Mouse (Mus musculus) embryonic facial prominence, embryonic 14.5 days (tissue): ENCODE measurements around the gene Eddm3b. TPM values are rescaled to one million over a fixed set of nuclear protein-coding genes. Genes with fewer than 3 reads are reported as not detected.

Source experiments
- ATAC-seq: fragments of 200-750 bp; cut with Nextera tagmentation; 2 replicates; pipeline ENCODE4 v1.8.0; 2017; ENCODE audit warnings: low read depth, moderate number of reproducible peaks, moderate TSS enrichment
- DNase-seq: peaks from one replicate; pipeline ENCODE4 v3.0.0-alpha.2; 2015; ENCODE audit warnings: low spot score
- H3K27ac ChIP-seq: fragments of 300-500 bp; sonication (generic); replicated peaks from 2 replicates; pipeline ENCODE4 v1.5.1; 2014; ENCODE audit warnings: low read depth, mild to moderate bottlenecking, low read length, moderate library complexity
- H3K27me3 ChIP-seq: fragments of 300-500 bp; sonication (generic); replicated peaks from 2 replicates; pipeline ENCODE4 v1.6.1; 2014; ENCODE audit warnings: low read length; ENCODE audit not compliant: control insufficient read depth, insufficient read depth
- H3K36me3 ChIP-seq: fragments of 300-500 bp; sonication (generic); 2 replicates; pipeline ENCODE4 v1.6.1; 2014; ENCODE audit warnings: low read length, mixed read lengths; ENCODE audit not compliant: control insufficient read depth, insufficient read depth
- H3K4me1 ChIP-seq: fragments of 300-500 bp; sonication (generic); 2 replicates; pipeline ENCODE4 v1.6.1; 2014; ENCODE audit warnings: antibody characterized with exemption, low read length; ENCODE audit not compliant: control insufficient read depth, insufficient read depth
- H3K4me2 ChIP-seq: fragments of 300-500 bp; sonication (generic); 2 replicates; pipeline ENCODE4 v1.6.1; 2014; ENCODE audit warnings: low read depth, mild to moderate bottlenecking, low read length, moderate library complexity, mixed read lengths
- H3K4me3 ChIP-seq: fragments of 300-500 bp; sonication (generic); 2 replicates; pipeline ENCODE4 v1.5.1; 2014; ENCODE audit warnings: low read depth, mild to moderate bottlenecking, low read length
- H3K9ac ChIP-seq: fragments of 300-500 bp; sonication (generic); 2 replicates; pipeline ENCODE4 v1.6.1; 2014; ENCODE audit warnings: low read depth, mild to moderate bottlenecking, low read length, moderate library complexity, mixed read lengths
- H3K9me3 ChIP-seq: fragments of 300-500 bp; sonication (generic); 2 replicates; pipeline ENCODE4 v1.6.1; 2016; ENCODE audit warnings: low read length; ENCODE audit not compliant: control insufficient read depth
- WGBS: fragments of 180-500 bp; shearing (Covaris S2); extraction: QIAGEN DNeasy Blood & Tissue Kit; methylation state at CpG from one replicate; pipeline ENCODE4 v1.1.7; 2014; 5-methylcytosine and 5-hydroxymethylcytosine counted together
- polyA plus RNA-seq: library from polyadenylated mRNA; unstranded; fragments of >200 nt; fragmentation: Nextera tagmentation; extraction: Ambion mirVana; gene quantifications from 2 replicates; pipeline ENCODE4 v1.2.1, GENCODE M21; 2014

The Eddm3b gene
- polyA plus RNA-seq, 1 experiment from 2014 or later = not detected

- WGBS = 58% methylated on average over 4 of the region's 4 CpGs
- DNase-seq = no peak
- Histone ChIP-seq H3K4me1 (no peaks in the 10 kb centered on the region), H3K4me2 (no peak overlapping the region), H3K9ac (no peak overlapping the region), H3K36me3 (no peaks in the 10 kb centered on the region), H3K9me3 (no peaks in the 10 kb centered on the region), H3K27me3 (no peaks in the 10 kb centered on the region), H3K4me3 (no peak overlapping the region), H3K27ac (no peak overlapping the region)
- no peak for ATAC-seq
These were observed 29.1 kb downstream of the Eddm3b start for GRCm38 (mm10) chr14:51143287-51143686.

- Histone ChIP-seq H3K9me3 (no peaks in the 10 kb centered on the region), H3K4me3 (no peak overlapping the region), H3K4me1 (no peaks in the 10 kb centered on the region), H3K36me3 (no peaks in the 10 kb centered on the region), H3K9ac (no peak overlapping the region), H3K4me2 (no peak overlapping the region), H3K27ac (no peak overlapping the region), H3K27me3 (no peaks in the 10 kb centered on the region)
- ATAC-seq (no peak), DNase-seq (no peak)
- 83% methylated on average over 2 of the region's 2 CpGs for WGBS
These were observed 29.7 kb downstream of the Eddm3b start for GRCm38 (mm10) chr14:51143937-51144336.

GRCm38 (mm10) chr14:51144451-51144850 lies 30.2 kb downstream of the Eddm3b start:
- Histone ChIP-seq H3K4me1 (no peaks in the 10 kb centered on the region), H3K9ac (no peak overlapping the region), H3K27me3 (no peaks in the 10 kb centered on the region), H3K27ac (no peak overlapping the region), H3K9me3 (no peaks in the 10 kb centered on the region), H3K4me2 (no peak overlapping the region), H3K4me3 (no peak overlapping the region), H3K36me3 (no peaks in the 10 kb centered on the region)
- no peak for ATAC-seq
- 88% methylated on average over 4 of the region's 4 CpGs for whole genome bisulfite sequencing
- no peak for DNase-seq

- Histone ChIP-seq H3K4me2 (no peak overlapping the region), H3K9ac (no peak overlapping the region), H3K36me3 (no peaks in the 10 kb centered on the region), H3K4me1 (no peaks in the 10 kb centered on the region), H3K27ac (no peak overlapping the region), H3K4me3 (no peak overlapping the region), H3K27me3 (no peaks in the 10 kb centered on the region), H3K9me3 (no peaks in the 10 kb centered on the region)
- DNase-seq (peak; percentile 45), ATAC-seq (no peak)
- 77% methylated on average over 6 of the region's 6 CpGs for whole genome bisulfite sequencing
These were observed 31.3 kb downstream of the Eddm3b start for GRCm38 (mm10) chr14:51145521-51145920.

GRCm38 (mm10) chr14:51146685-51147084 lies 32.5 kb downstream of the Eddm3b start, which contains the start of gene Rnase1:
Gene Rnase1 (minus strand): TSS chr14:51146785.
- no peaks in the 10 kb centered on the region for H3K27me3 ChIP-seq
- no peaks in the 10 kb centered on the region for H3K36me3 ChIP-seq
- H3K9me3 ChIP-seq = no peaks in the 10 kb centered on the region
- H3K27ac ChIP-seq = no peak within 1 kb of the TSS
- no peak within 1 kb of the TSS for H3K9ac ChIP-seq
- 61% methylated on average over 2 of the region's 2 CpGs for WGBS
- no peak within 1 kb of the TSS for H3K4me3 ChIP-seq
- no peak for ATAC-seq
- no peaks in the 10 kb centered on the region for H3K4me1 ChIP-seq
- H3K4me2 ChIP-seq = no peak within 1 kb of the TSS
- DNase-seq = no peak

- Histone ChIP-seq H3K27ac (no peak overlapping the region), H3K27me3 (no peaks in the 10 kb centered on the region), H3K36me3 (no peaks in the 10 kb centered on the region), H3K9me3 (no peaks in the 10 kb centered on the region), H3K4me1 (no peaks in the 10 kb centered on the region), H3K4me2 (no peak overlapping the region), H3K4me3 (no peak overlapping the region), H3K9ac (no peak overlapping the region)
- ATAC-seq = no peak
- 67% methylated on average over 3 of the region's 3 CpGs for WGBS
- DNase-seq = no peak
These were observed 33.8 kb downstream of the Eddm3b start for GRCm38 (mm10) chr14:51148006-51148405.

GRCm38 (mm10) chr14:51149164-51149563 lies 34.9 kb downstream of the Eddm3b start:
- H3K27me3 ChIP-seq = no peaks in the 10 kb centered on the region
- no peaks in the 10 kb centered on the region for H3K9me3 ChIP-seq
- DNase-seq (no peak), ATAC-seq (no peak)
- H3K36me3 ChIP-seq = no peaks in the 10 kb centered on the region
- no peak overlapping the region for H3K9ac ChIP-seq
- H3K4me1 ChIP-seq = no peaks in the 10 kb centered on the region
- H3K27ac ChIP-seq = no peak overlapping the region
- H3K4me2 ChIP-seq = no peak overlapping the region
- WGBS = 49% methylated on average over 5 of the region's 5 CpGs
- no peak overlapping the region for H3K4me3 ChIP-seq

- no peak overlapping the region for H3K4me3 ChIP-seq
- WGBS = 91% methylated on average over 3 of the region's 3 CpGs
These were observed 36.1 kb downstream of the Eddm3b start for GRCm38 (mm10) chr14:51150206-51150831.

GRCm38 (mm10) chr14:51152249-51152870 lies 38.1 kb downstream of the Eddm3b start:
- DNase-seq (no peak), ATAC-seq (no peak)
- Histone ChIP-seq H3K4me3 (no peak overlapping the region), H3K4me1 (no peaks in the 10 kb centered on the region), H3K9me3 (no peaks in the 10 kb centered on the region), H3K27ac (no peak overlapping the region), H3K27me3 (no peaks in the 10 kb centered on the region), H3K36me3 (no peaks in the 10 kb centered on the region), H3K4me2 (no peak overlapping the region), H3K9ac (no peak overlapping the region)
- 74% methylated on average over 5 of the region's 5 CpGs for WGBS

More at GRCm38 (mm10) chr14:51150206-51150831, 36.1 kb downstream of the Eddm3b start:
- DNase-seq = no peak
- Histone ChIP-seq H3K9me3 (no peaks in the 10 kb centered on the region), H3K9ac (no peak overlapping the region), H3K27me3 (no peaks in the 10 kb centered on the region), H3K36me3 (no peaks in the 10 kb centered on the region), H3K4me1 (no peaks in the 10 kb centered on the region), H3K4me2 (no peak overlapping the region), H3K27ac (no peak overlapping the region)
- ATAC-seq = no peak
